Mouse (Mus musculus): ENCODE measurements around the gene Mak. TPM values are rescaled to one million over a fixed set of nuclear protein-coding genes. Genes with fewer than 3 reads are reported as not detected.
A peak's percentile ranks its signal among the peaks of the same experiment; 100 is the strongest.
"Not testable (repeated sequence)": the region's sequence is repeated elsewhere in the genome, so short reads cannot be mapped to it uniquely, and the experiment has no call there.

The Mak gene
- polyA plus RNA-seq, 1 experiment from 2014 or later: 1.6 TPM

DNA sequence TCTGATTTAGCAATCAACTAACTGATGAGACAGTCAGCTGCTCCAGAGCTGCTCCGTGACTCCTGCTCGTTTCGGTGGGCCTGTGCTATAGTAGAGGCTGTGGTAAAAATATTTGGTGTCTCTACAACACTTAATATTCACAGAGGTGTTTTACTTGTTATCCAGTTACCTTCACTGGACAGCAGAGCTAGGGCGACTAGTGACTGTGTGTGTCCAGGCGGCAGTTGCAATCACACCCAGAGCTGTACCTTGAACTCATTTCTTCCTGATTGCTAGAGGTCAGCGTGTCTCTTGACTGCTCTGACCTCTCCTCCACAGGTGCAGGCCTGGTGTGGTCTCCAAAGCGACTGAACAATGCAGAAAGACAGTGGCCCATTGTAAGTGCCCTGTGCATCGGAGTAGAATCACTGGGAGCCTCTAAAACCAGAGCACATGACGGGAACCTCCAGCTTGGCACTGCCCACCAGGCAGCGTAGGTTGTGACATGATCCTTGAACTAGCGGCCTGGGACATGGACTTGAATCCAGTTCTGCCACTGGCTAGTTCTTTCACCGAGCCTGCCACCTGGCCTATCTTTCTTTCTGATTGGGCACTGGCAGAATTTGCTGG, 62.6 kb downstream of the Mak start:
- Histone ChIP-seq H3K27ac (replicated peaks) (no peak overlapping the region), H3K27me3 (no peaks in the 10 kb centered on the region)
- peak; percentile 2; the same call in 1 of the 2 replicates for ATAC-seq (replicated peaks)

GRCm38 (mm10) chr13:41015829-41016634, 63.5 kb downstream of the Mak start, which contains the start of gene Tmem14c:
Tmem14c (plus strand) TSS chr13:41016292.
- peak; percentile 99 for ATAC-seq (replicated peaks)
- Histone ChIP-seq H3K4me3 (peak within 1 kb of the TSS; percentile 63), H3K4me1 (peaks cover 20% of the 10 kb centered on the region), H3K9me3 (no peaks in the 10 kb centered on the region), H3K4me2 (replicated peaks) (peak within 1 kb of the TSS; percentile 79), H3K27ac (replicated peaks) (peak within 1 kb of the TSS; percentile 89), H3K27me3 (no peaks in the 10 kb centered on the region), H3K36me3 (peaks cover 37% of the 10 kb centered on the region), H3K9ac (replicated peaks) (peak within 1 kb of the TSS; percentile 60)
- WGBS: 1% methylated on average over 43 of the region's 43 CpGs

More for the DNA sequence above, 62.6 kb downstream of the Mak start:
- H3K9me3 ChIP-seq: no peaks in the 10 kb centered on the region
- H3K4me2 ChIP-seq (replicated peaks): peak overlapping the region; percentile 79
- H3K36me3 ChIP-seq: peaks cover 32% of the 10 kb centered on the region
- H3K4me1 ChIP-seq: peaks cover 20% of the 10 kb centered on the region
- peak overlapping the region; percentile 63 for H3K4me3 ChIP-seq
- WGBS: 36% methylated on average over 12 of the region's 12 CpGs
- peak overlapping the region; percentile 60 for H3K9ac ChIP-seq (replicated peaks)

DNA sequence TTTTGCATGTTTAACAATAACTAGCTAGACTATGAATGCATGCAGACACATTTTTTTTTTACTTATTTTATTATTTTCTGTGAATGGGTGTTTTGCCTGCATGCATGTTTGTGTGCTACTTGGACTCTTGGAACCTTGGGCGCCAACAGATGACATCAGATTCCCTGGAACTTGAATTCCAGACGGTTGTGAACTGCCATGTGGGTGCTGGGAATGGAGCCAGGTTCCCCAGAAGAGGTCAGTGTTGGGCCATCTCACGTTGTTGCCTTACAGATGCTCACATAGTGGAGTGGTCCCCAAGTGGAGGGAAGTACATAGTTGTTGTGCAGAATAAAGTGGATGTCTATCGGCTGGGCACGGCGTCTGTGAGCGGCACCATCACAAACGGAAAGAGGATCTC, 70.6 kb downstream of the Mak start:
- 81% methylated on average over 8 of the region's 8 CpGs for WGBS
- no peaks in the 10 kb centered on the region for H3K9me3 ChIP-seq
- no peak overlapping the region for H3K27ac ChIP-seq (replicated peaks)
- H3K4me2 ChIP-seq (replicated peaks): no peak overlapping the region
- ATAC-seq (replicated peaks): no peak
- H3K27me3 ChIP-seq: no peaks in the 10 kb centered on the region
- no peak overlapping the region for H3K9ac ChIP-seq (replicated peaks)
- no peaks in the 10 kb centered on the region for H3K4me1 ChIP-seq
- H3K36me3 ChIP-seq: peaks cover 84% of the 10 kb centered on the region
- H3K4me3 ChIP-seq: no peak overlapping the region

DNA sequence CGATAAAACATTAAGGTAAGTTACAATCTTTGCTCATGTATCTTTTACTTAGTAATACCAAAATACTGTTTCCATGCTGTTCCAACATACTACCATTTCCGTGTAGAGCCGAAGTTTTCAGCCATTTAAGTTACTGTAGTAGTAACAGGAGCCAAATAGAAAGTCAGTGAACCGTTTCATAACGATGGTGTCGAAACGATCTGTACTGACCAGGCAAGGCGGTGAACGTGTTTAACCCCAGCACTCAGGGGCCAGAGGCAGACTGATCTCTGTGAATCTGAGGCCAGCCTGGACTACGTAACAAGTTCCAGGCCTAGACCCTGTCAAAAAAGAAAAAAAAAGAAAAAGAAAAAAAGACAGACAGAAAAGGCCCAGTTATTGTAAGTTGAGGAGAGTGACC, 71.2 kb downstream of the Mak start:
- WGBS: 94% methylated on average over 10 of the region's 10 CpGs
- H3K4me1 ChIP-seq: no peaks in the 10 kb centered on the region
- H3K9ac ChIP-seq (replicated peaks): no peak overlapping the region
- no peaks in the 10 kb centered on the region for H3K27me3 ChIP-seq
- no peak overlapping the region for H3K4me2 ChIP-seq (replicated peaks)
- H3K27ac ChIP-seq (replicated peaks): no peak overlapping the region
- no peak overlapping the region for H3K4me3 ChIP-seq
- no peak for ATAC-seq (replicated peaks)
- H3K36me3 ChIP-seq: peaks cover 83% of the 10 kb centered on the region
- no peaks in the 10 kb centered on the region for H3K9me3 ChIP-seq

DNA sequence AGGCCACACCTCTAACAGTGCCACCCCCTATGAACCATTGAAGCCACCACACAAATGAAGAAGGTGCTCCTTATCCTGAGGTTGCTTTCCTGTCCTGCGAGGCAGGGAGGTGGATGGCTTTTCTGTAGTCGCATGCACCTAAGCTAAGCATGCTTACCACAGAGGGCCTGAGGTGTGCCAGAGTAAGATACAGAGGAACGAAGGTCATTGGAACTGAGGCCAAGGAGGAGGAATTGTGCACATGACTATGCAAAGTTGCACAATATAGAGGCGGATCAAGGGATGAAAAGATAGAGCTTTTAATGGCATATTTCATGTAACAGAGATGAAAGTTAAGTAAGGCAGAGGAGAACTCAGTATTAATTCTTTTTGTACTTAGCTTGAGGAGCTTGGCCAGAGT, 73.3 kb downstream of the Mak start:
- Histone ChIP-seq H3K9me3 (no peaks in the 10 kb centered on the region), H3K4me3 (no peak overlapping the region), H3K9ac (replicated peaks) (no peak overlapping the region), H3K4me1 (peaks cover 14% of the 10 kb centered on the region), H3K4me2 (replicated peaks) (no peak overlapping the region), H3K27me3 (no peaks in the 10 kb centered on the region), H3K27ac (replicated peaks) (no peak overlapping the region), H3K36me3 (peaks cover 64% of the 10 kb centered on the region)
- WGBS: 93% methylated on average over 4 of the region's 4 CpGs
- ATAC-seq (replicated peaks): no peak

GRCm38 (mm10) chr13:41002001-41002400, 77.5 kb downstream of the Mak start:
- Histone ChIP-seq H3K27me3 (no peaks in the 10 kb centered on the region), H3K9me3 (no peaks in the 10 kb centered on the region), H3K4me3 (peak overlapping the region; percentile 87), H3K36me3 (peaks cover 23% of the 10 kb centered on the region), H3K4me2 (replicated peaks) (peak overlapping the region; percentile 94), H3K9ac (replicated peaks) (no peak overlapping the region), H3K4me1 (peaks cover 22% of the 10 kb centered on the region), H3K27ac (replicated peaks) (no peak overlapping the region)
- WGBS: 84% methylated on average over 5 of the region's 5 CpGs
- ATAC-seq (replicated peaks): no peak

GRCm38 (mm10) chr13:41000926-41001639, 78.4 kb downstream of the Mak start, which contains the start of gene Pak1ip1:
Pak1ip1 (plus strand) TSS chr13:41001023.
- ATAC-seq (replicated peaks): peak; percentile 97
- Histone ChIP-seq H3K27ac (replicated peaks) (peak within 1 kb of the TSS; percentile 99), H3K36me3 (peaks cover 15% of the 10 kb centered on the region), H3K4me3 (peak within 1 kb of the TSS; percentile 87), H3K4me1 (peaks cover 22% of the 10 kb centered on the region), H3K4me2 (replicated peaks) (peak within 1 kb of the TSS; percentile 94), H3K27me3 (no peaks in the 10 kb centered on the region), H3K9me3 (no peaks in the 10 kb centered on the region), H3K9ac (replicated peaks) (peak within 1 kb of the TSS; percentile 83)
- under 1% methylated on average over 58 of the region's 58 CpGs for WGBS

DNA sequence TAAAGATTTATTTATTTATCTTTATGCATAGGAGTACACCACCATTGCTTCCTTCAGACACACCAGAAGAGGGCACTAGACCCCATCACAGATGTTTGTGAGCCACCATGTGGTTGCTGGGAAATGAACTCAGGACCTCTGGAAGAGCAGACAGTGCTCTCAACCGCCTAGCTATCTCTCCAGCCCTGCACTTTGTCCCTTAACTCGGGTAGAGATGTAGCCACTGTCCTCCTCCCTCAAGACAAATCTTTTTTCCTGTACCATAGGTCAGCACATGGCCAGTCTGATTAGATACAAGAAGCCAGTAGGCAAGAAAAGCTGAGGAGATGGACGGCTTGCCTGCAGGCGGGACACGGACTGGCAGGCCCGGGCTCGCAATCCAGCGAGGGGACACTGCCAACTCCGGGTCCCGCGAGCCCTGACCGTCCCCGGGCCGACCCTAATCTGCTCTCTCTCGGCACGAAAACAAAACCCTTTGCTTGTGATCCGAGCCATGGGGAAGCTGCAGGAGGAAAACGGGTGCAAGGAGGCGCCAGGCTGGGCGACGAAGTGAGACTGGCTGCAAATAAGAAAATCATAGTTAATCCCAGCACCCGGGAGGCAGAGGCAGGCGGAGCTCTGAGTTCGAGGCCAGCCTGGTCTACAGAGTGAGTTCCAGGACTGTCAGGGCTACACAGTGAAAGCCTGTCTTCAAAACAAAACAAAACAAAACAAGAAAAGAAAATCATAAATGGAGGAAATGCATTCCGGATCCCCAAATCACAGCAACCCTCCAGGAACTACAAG, 79.2 kb downstream of the Mak start:
- Histone ChIP-seq H3K36me3 (peaks cover 7% of the 10 kb centered on the region), H3K9me3 (no peaks in the 10 kb centered on the region), H3K4me3 (peak overlapping the region; percentile 87), H3K4me1 (peaks cover 22% of the 10 kb centered on the region), H3K4me2 (replicated peaks) (peak overlapping the region; percentile 94), H3K27me3 (no peaks in the 10 kb centered on the region), H3K27ac (replicated peaks) (peak overlapping the region; percentile 99), H3K9ac (replicated peaks) (peak overlapping the region; percentile 83)
- peak; percentile 50 for ATAC-seq (replicated peaks)
- under 1% methylated on average over 25 of the region's 25 CpGs for WGBS

DNA sequence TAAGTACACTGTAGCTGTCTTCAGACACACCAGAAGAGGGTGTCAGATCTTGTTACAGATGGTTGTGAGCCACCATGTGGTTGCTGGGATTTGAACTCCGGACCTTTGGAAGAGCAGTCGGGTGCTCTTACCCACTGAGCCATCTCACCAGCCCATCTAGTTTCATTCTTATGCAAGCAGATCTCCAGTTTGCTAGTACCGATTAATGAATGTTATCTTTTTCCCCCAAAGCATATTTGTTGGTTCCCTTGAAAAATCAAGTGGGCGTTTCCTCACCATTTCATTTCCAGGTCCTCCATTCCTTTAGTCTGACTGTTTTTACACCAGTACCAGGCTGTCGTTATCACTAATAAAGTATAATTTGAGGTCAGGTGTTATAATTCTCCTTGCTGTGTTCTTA, 81.0 kb downstream of the Mak start:
- not testable (repeated sequence) for H3K9ac ChIP-seq (replicated peaks); H3K27ac ChIP-seq (replicated peaks); H3K4me2 ChIP-seq (replicated peaks); H3K9me3 ChIP-seq; H3K27me3 ChIP-seq; ATAC-seq (replicated peaks); H3K36me3 ChIP-seq; H3K4me3 ChIP-seq
- H3K4me1 ChIP-seq: peaks cover 29% of the 10 kb centered on the region
- 92% methylated on average over 5 of the region's 5 CpGs for WGBS

- Histone ChIP-seq H3K27me3 (no peaks in the 10 kb centered on the region), H3K4me3 (no peak overlapping the region), H3K9ac (replicated peaks) (no peak overlapping the region), H3K4me2 (replicated peaks) (no peak overlapping the region), H3K9me3 (no peaks in the 10 kb centered on the region), H3K36me3 (no peaks in the 10 kb centered on the region), H3K27ac (replicated peaks) (0 out of 2 replicates have a peak overlapping the region, but pooled peaks have one; percentile 11), H3K4me1 (peaks cover 6% of the 10 kb centered on the region; the same call in 1 of the 2 replicates)
- peak; percentile 67; the same call in 1 of the 2 replicates for ATAC-seq (replicated peaks)
- WGBS: 3% methylated on average over 8 of the region's 8 CpGs
Measured at GRCm38 (mm10) chr13:40994487-40995263, 84.8 kb downstream of the Mak start.

GRCm38 (mm10) chr13:40988418-40988817, 91.1 kb downstream of the Mak start:
- WGBS: 84% methylated on average over 2 of the region's 2 CpGs
- Histone ChIP-seq H3K4me3 (no peak overlapping the region), H3K9me3 (no peaks in the 10 kb centered on the region), H3K27ac (replicated peaks) (no peak overlapping the region), H3K4me2 (replicated peaks) (no peak overlapping the region), H3K4me1 (no peaks in the 10 kb centered on the region), H3K27me3 (no peaks in the 10 kb centered on the region), H3K9ac (replicated peaks) (no peak overlapping the region), H3K36me3 (no peaks in the 10 kb centered on the region)
- no peak for ATAC-seq (replicated peaks)
